Mouse (Mus musculus): Measurements from ENCODE around the gene Nit2.
"Not testable (repeated sequence)": the region's sequence is repeated elsewhere in the genome, so short reads cannot be mapped to it uniquely, and the experiment has no call there.

Nit2 gene

DNA sequence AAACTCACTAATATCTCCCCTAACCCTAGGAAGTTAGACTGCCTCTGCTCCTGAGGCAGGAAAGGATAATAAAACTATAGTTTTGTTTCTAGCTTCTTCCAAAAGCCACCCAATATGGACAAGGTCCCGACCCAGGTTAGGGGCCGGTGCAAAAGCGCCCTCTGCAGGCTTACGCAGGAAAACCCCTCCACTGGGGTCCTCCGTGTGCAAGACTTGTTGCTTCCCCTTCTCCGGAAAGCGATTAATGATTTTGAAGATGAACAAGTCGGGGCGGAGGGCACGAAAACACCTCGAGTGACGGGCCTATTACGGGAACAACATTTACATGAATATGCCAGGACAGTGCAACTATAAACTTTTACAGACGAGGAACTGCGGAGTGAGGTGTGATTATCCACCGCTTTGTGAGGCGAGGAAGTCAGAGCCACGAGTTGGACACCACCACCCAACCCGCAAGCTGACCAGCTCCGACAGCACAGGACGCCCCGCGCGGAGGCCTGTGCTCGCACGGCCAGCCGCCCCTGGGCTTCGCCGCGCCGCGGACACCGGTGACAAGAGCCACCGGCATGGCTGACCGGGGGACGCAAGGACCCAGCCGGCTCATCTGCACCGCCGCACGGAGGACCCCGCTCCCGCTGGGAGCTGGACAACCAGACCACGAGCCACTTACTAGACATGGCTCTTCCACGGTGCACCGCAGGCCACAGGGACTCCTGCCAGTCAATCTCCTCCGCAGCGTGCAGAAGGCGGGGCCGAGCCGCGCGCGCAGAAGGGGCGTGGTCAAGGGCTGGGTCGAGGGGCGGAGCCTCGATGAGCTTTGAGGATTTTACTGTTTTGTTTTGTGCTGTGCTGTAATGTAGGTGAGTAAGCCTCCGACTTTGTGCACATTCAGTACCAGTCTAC, at the start of gene Nit2:
TSS of gene Nit2 (minus strand) at position 731 of the 903 bp plus-strand sequence.
- DNase-seq (ENCODE audit: low spot score) = peak; percentile 83

DNA sequence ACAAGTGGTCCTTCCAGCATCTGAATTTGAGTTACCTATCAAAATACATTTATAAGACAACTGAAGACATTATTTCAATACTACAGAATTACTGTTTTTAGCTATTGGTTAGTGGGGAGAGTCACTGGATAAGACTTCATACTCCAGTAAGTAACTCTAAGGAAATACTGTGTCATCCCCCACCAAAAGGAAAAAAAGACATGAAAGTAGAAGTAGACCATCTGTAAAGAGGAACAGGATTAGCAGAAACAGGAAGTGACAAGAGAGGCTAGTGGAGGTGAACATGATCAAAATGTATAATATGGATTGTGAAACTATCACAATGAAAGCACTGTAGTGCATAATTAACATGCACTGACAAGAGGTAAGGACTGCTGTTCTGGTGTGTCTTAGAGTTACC, 48.8 kb upstream of the Nit2 start:
- DNase-seq (ENCODE audit: low spot score) = no peak

GRCm38 (mm10) chr16:57211037-57211436, 43.9 kb upstream of the Nit2 start:
- DNase-seq (ENCODE audit: low spot score) = no peak

GRCm38 (mm10) chr16:57208342-57208741, 41.2 kb upstream of the Nit2 start:
- no peak for DNase-seq (ENCODE audit: low spot score)

- DNase-seq (ENCODE audit: low spot score) = no peak
These were observed 30.1 kb upstream of the Nit2 start for GRCm38 (mm10) chr16:57197281-57197680.

DNA sequence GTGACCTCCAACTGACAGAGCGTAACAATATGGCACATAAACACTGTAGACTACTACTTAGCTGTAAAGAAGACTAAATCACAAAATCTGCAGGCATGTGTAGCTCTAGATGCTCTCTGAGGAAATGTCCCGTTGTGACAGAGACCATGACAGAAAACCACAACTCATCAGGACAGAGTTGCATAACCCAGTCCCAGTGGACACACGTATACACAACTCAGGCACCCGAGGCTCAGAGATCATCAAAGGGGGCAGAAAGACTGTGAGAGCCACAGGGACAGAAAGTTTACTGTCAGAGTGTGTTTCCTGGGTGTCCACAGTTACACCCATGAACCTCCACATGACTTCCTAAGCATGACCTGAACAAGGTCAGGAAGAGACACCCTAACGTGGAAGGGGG, 29.4 kb upstream of the Nit2 start:
- no peak for DNase-seq (ENCODE audit: low spot score)

DNA sequence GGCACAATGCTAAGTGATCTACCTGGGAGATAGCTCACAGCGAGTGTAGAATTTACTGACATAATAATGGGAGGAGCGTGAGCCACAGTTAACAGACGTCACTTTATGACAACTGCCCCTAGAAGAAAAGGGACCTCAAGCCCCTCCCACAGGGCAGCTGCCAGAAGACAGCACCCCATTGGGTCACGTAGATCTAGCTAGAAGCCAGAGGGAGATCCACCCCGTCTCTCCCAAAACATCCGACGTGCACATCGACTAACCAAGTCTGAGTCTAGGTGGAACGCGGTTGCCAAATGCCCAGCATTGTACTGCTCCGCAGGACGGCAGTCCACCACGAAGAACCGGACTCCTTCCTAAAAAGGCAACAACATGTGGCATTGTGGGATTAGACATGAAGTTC, 24.1 kb upstream of the Nit2 start:
- DNase-seq (ENCODE audit: low spot score) = no peak

DNA sequence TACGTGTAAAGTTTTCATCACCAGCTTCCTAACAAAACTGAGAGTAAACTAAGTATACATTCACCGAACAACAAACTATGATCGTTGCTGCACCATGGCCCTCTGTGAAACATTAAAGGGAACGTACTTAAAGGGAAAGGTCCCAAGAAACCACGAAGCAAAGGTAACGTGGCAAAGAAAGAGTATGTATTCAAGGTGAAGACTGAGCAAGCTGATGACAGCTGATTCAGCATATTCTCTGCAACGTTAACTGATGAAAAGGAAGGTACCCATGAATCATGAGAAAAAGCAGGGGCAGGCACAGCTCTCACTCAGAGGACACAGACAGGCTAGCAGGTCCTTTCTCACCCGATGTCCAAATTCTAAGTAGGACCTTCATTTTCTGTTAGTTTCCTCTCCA, 23.2 kb upstream of the Nit2 start:
- no peak for DNase-seq (ENCODE audit: low spot score)

DNA sequence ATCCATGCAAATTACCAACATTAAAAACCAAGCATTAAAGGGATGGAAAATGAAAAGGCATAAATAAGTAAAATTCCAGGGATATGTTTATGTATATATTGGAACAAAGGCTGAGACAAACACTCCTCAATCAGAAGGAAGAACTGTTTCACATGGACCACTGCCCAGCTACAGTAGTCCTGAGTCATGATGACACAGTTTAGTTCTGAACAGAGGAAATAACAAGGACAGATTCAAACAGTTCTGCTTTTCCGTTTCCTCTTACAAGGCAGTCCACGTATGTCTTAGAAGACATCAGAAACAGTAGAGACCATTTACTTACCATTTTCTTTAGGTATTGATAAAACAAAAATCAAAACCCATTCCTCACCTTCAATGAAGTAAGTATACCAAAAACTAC, 22.4 kb upstream of the Nit2 start:
- no peak for DNase-seq (ENCODE audit: low spot score)

- no peak for DNase-seq (ENCODE audit: low spot score)
These were observed 19.5 kb upstream of the Nit2 start for GRCm38 (mm10) chr16:57186618-57187017.

GRCm38 (mm10) chr16:57182037-57182436, 14.9 kb upstream of the Nit2 start:
- no peak for DNase-seq (ENCODE audit: low spot score)

DNA sequence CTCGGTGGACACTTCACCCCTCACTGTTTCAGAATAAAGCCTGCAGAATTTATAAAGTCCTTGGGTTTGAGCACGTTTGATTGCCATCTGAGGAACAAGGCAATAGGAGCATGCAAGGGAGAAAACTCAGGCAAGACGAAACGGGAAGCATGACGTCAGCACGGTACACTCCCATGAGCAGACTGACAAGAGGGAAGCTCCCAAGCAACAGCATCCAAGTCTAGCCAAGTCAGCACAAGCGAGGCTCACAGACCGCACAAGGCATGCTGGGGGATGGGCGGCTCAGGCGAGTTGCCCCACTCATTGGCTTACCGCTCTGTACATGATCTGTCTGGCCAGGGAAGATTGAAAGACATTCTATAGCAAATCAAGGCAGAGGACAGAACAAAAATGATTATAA, 14.0 kb upstream of the Nit2 start:
- no peak for DNase-seq (ENCODE audit: low spot score)

- no peak for DNase-seq (ENCODE audit: low spot score)
These were observed 10.5 kb upstream of the Nit2 start for GRCm38 (mm10) chr16:57177664-57178063.

DNA sequence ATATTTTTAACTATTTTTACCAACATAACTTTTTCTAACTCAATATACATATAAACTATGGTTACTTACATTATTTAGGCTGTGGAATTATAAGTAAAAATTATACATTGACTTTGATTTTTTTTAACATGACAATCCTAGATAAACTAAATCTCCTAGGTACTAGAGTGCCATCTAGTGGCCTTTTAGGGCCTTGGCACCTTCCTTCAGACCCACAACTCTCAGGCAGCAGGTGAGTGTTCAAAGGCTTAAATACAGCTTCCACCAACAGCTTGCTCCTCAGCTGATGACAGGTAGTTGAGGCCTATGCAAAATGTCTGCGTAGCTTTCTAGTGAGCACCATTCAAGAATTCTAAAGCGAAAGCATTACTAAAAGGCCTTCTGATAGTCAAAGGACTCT, 10.1 kb upstream of the Nit2 start:
- DNase-seq (ENCODE audit: low spot score) = no peak

DNA sequence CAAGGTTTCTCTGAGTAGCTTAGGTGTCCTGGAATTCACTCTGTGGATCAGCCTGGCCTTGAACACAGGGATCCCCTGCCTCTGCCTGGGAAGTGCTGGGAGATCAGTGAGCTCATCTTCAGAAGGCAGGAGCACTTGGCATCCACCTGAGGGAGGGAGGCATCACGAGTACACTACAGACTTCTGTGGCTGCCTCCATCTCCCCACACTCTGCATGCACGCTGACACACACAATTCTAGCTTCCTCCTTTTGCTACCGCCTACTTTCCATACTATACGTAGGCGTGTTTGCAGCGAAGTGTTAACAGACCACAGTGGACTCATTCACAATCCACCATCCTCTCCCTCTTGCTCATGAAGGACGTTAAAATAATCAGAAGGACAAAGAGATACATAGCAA, 9.1 kb upstream of the Nit2 start:
- peak; percentile 51 for DNase-seq (ENCODE audit: low spot score)

DNA sequence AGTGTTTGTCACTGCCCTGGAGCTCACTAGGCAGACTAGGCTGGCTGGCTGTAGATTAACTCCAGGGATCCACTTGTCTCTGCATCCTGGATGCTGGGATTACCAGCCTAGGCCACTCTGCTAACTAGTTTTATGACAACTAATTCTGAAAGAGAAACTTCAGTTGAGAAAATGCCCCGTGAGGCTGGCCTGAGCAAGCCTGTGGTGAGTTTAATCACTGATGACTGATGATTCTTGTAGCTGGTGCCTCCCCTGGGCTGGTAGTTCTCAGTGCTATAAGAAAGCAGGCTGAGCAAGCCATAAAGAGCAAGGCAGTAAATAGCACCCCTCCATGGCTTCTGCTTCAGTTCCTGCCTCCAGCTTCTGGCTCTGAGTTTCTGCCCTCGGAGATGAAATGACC, 8.6 kb upstream of the Nit2 start:
- DNase-seq (ENCODE audit: low spot score) = no peak

DNA sequence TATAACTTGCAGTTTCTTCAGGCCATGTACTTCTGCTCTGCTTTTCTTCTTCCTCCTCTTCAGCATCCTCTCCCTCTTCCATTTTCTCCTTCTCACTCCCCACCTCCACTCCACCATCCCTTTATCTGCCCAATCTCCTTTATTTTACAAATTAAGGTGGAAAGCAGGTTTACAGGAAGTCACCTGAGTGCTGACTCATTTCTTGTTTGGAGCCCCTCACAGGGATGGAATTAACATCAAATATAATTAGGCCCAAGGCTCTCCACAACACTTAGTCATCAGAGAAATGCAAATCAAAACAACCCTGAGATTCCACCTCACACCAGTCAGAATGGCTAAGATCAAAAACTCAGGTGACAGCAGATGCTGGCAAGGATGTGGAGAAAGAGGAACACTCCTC, 7.3 kb upstream of the Nit2 start:
- DNase-seq (ENCODE audit: low spot score) = not testable (repeated sequence)

DNA sequence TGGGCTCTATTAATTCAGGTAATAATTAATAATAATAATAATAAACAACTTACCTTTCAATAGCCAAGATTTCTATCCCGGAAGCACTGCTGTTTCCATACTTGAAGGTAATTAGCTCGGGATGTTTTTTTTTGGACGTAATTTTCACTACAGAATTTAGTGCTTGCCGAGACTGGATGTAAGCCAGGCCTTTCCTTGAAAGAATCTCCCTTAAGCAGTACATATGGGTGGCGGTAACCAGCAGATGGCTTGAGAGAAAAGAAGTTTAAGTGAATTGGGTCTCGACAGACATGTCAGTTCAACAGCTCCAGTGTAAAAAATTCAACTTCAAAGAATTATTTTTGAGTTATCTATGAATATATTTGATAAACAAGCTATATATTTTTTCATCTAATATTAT, 4.4 kb upstream of the Nit2 start:
- no peak for DNase-seq (ENCODE audit: low spot score)

DNA sequence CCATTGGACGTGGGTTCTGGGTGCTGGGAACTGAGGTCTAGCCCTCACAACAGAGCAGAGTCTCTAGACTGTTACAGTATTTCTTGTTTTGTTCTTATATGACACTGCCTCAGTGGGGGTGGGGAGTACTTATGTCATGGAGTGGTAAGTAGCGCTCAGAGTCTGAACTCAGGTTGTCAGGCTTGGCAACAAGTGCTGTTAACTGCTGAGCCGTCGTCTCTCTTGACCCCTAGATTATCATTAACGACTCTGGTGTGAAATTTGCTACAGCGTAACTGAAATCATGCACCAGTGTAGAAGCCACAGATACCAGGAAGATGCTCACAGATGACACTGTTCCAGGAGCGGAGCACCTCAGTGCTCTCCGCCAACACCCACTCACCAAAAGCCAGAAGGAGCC, 4.0 kb upstream of the Nit2 start:
- DNase-seq (ENCODE audit: low spot score) = no peak

- DNase-seq (ENCODE audit: low spot score) = no peak
These were observed 1.1 kb upstream of the Nit2 start for GRCm38 (mm10) chr16:57168236-57168635.

DNA sequence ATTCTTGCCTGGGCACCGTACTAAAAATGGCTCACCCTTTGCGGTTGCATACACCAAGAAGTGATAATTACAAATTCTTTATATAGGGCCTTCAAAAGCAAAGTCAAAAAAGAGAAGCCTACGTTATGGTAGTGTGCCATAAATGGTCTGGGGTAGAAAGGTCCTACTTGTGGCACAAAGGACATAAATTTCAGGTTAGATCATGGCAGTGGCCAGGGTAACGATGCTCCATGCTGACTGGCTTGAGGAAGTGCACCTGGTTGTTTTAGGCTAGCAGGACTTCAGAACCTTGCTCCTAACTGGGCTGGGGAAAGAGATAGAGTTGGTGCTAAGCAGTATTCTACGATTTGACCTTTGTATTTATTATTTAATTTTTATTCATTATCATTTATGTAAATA, 372 bp upstream of the Nit2 start:
- DNase-seq (ENCODE audit: low spot score) = no peak

GRCm38 (mm10) chr16:57166086-57166485, 1.1 kb downstream of the Nit2 start:
- no peak for DNase-seq (ENCODE audit: low spot score)

GRCm38 (mm10) chr16:57165157-57165556, 2.0 kb downstream of the Nit2 start:
- no peak for DNase-seq (ENCODE audit: low spot score)

- DNase-seq (ENCODE audit: low spot score) = no peak
These were observed 3.4 kb downstream of the Nit2 start for GRCm38 (mm10) chr16:57163694-57164093.

Measured in left cerebral cortex, adult 11 months (tissue).